Mouse (Mus musculus): ENCODE measurements around the gene Serpinb1b. TPM values are rescaled to one million over a fixed set of nuclear protein-coding genes. Genes with fewer than 3 reads are reported as not detected.

Serpinb1b gene
- total RNA-seq (2023): not detected in 4 replicates

DNA sequence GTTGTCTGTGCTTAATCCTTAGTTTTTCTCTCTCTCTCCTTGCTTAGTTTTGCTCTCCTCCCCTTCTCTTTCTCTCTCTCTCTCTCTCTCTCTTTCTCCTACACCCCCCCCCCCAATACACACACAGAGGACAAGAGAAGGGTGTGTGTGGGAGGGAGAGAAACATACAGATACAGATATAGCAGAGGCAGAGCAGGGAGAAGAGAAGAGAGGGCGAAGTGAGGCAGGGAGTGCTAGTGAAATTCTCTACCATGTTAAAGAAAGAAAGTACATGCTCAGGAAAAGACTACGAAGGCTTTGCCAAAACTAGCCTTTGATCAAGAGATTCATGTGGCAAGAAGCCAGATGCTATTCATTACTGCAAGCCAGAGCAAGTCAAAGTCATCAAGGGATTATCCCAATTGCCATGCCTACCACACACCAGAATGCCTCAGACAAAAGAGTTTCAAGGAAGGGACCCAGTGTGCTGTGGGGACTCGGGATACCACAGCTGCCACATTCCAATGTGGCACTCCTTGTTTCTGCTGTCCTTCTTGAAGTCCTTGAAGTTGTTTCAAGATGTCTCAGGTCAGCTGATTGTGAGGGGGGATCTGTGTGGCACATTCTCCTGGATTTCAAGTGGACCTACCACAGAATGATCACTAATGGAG lies at the start of gene Serpinb1b:
TSS of gene Serpinb1b (plus strand) at position 520 of the 650 bp plus-strand sequence.

Other genes with a start within 250 kb of the Serpinb1b start
- gene Serpinb1a, start 227.4 kb upstream of the Serpinb1b start, total RNA-seq (2023): 239 to 277 TPM (median 252 TPM) in 4 replicates
- gene Serpinb1c, start 180.4 kb upstream of the Serpinb1b start, total RNA-seq (2023): not detected in 4 replicates
- 10.0 to 13.9 TPM (median 12.4 TPM) in 4 replicates for gene Serpinb6b, start 113.4 kb upstream of the Serpinb1b start, total RNA-seq (2023)
- gene Serpinb9, start 75.3 kb upstream of the Serpinb1b start, total RNA-seq (2023): 2.4 to 3.5 TPM (median 3.2 TPM) in 4 replicates
- not detected in 4 replicates for gene Serpinb9b, start 51.2 kb upstream of the Serpinb1b start, total RNA-seq (2023)
- gene Serpinb9c, start 81.2 kb downstream of the Serpinb1b start, total RNA-seq (2023): not detected in 4 replicates
- gene Serpinb9d, start 114.4 kb downstream of the Serpinb1b start, total RNA-seq (2023): not detected in 4 replicates
- not detected in 4 replicates for gene Serpinb9e, start 171.0 kb downstream of the Serpinb1b start, total RNA-seq (2023)
- not detected in 4 replicates for gene Serpinb9f, start 245.5 kb downstream of the Serpinb1b start, total RNA-seq (2023)

Measured in B cell, adult 62 days (primary cell).